Mouse (Mus musculus): Measurements from ENCODE around the gene Scrn1.

- TF ChIP-seq POLR2A (IDR thresholded peaks at IDR 0.05; ENCODE audit: control insufficient read depth, low read depth, low read length) (no peak), CTCF (IDR thresholded peaks at IDR 0.05; ENCODE audit: control insufficient read depth, insufficient read depth, insufficient replicate concordance, low read depth, low read length) (no peak)
Observed at GRCm38 (mm10) chr6:54460172-54460914, 105.9 kb downstream of the Scrn1 start.

Measured in testis, adult 2 months (tissue).